Mouse (Mus musculus) liver, embryonic 16.5 days (tissue): ENCODE results near the gene Iqsec1. TPM values are rescaled to one million over a fixed set of nuclear protein-coding genes. Genes with fewer than 3 reads are reported as not detected.
A peak's percentile ranks its signal among the peaks of the same experiment; 100 is the strongest.
"Not testable (repeated sequence)": the region's sequence is repeated elsewhere in the genome, so short reads cannot be mapped to it uniquely, and the experiment has no call there.

ENCODE experiments used
- ATAC-seq: fragments of 200-750 bp; cut with Nextera tagmentation; 2 replicates; pipeline ENCODE4 v1.8.0; 2017; ENCODE audit warnings: low read depth, mild to moderate bottlenecking, moderate number of reproducible peaks, moderate library complexity
- H3K27ac ChIP-seq: fragments of 300-500 bp; sonication (generic); 2 replicates; pipeline ENCODE4 v1.5.1; 2014; ENCODE audit warnings: mild to moderate bottlenecking, low read length
- H3K27me3 ChIP-seq: fragments of 300-500 bp; sonication (generic); 2 replicates; pipeline ENCODE4 v1.6.1; 2014; ENCODE audit warnings: low read depth, low read length, mixed read lengths; ENCODE audit not compliant: control insufficient read depth, insufficient read depth
- H3K36me3 ChIP-seq: fragments of 300-500 bp; sonication (generic); 2 replicates; pipeline ENCODE4 v1.6.1; 2014; ENCODE audit warnings: mild to moderate bottlenecking; ENCODE audit not compliant: control insufficient read depth, insufficient read depth
- H3K4me1 ChIP-seq: fragments of 300-500 bp; sonication (generic); 2 replicates; pipeline ENCODE4 v1.6.1; 2014; ENCODE audit warnings: low read depth, low read length, mixed read lengths; ENCODE audit not compliant: control insufficient read depth
- H3K4me2 ChIP-seq: fragments of 300-500 bp; sonication (generic); 2 replicates; pipeline ENCODE4 v1.6.1; 2014; ENCODE audit warnings: low read depth, low read length, mixed read lengths
- H3K4me3 ChIP-seq: fragments of 300-500 bp; sonication (generic); 2 replicates; pipeline ENCODE4 v1.5.1; 2014; ENCODE audit warnings: low read depth, mild to moderate bottlenecking, low read length
- H3K9ac ChIP-seq: fragments of 300-500 bp; sonication (generic); 2 replicates; pipeline ENCODE4 v1.6.1; 2014; ENCODE audit warnings: low read depth, low read length
- H3K9me3 ChIP-seq: fragments of 300-500 bp; sonication (generic); replicated peaks from 2 replicates; pipeline ENCODE4 v1.6.1; 2016; ENCODE audit warnings: low read length; ENCODE audit not compliant: control insufficient read depth
- WGBS: fragments of 180-500 bp; shearing (Covaris S2); extraction: QIAGEN DNeasy Blood & Tissue Kit; methylation state at CpG from one replicate; pipeline ENCODE4 v1.1.7; 2014; ENCODE audit not compliant: insufficient replicate concordance; 5-methylcytosine and 5-hydroxymethylcytosine counted together
- polyA plus RNA-seq: library from polyadenylated mRNA; unstranded; fragments of >200 nt; fragmentation: Nextera tagmentation; extraction: Ambion mirVana; gene quantifications from 2 replicates; pipeline ENCODE4 v1.2.1, GENCODE M21; 2015

Iqsec1 gene
- polyA plus RNA-seq, 1 experiment from 2014 or later, result 3.6 TPM

GRCm38 (mm10) chr6:90653736-90654135, 334.7 kb downstream of the Iqsec1 start:
- H3K27me3 ChIP-seq, result no peaks in the 10 kb centered on the region
- H3K4me2 ChIP-seq, result no peak overlapping the region
- no peaks in the 10 kb centered on the region for H3K9me3 ChIP-seq
- no peaks in the 10 kb centered on the region for H3K4me1 ChIP-seq
- H3K4me3 ChIP-seq, result no peak overlapping the region
- H3K9ac ChIP-seq, result no peak overlapping the region
- peak; percentile 48; the same call in 1 of the 2 replicates for ATAC-seq
- WGBS, result 32% methylated on average over 2 of the region's 2 CpGs
- no peak overlapping the region for H3K27ac ChIP-seq
- no peaks in the 10 kb centered on the region for H3K36me3 ChIP-seq

- no peaks in the 10 kb centered on the region for H3K36me3 ChIP-seq
- H3K4me3 ChIP-seq, result no peak overlapping the region
- no peak overlapping the region for H3K9ac ChIP-seq
- H3K9me3 ChIP-seq, result no peaks in the 10 kb centered on the region
- H3K27ac ChIP-seq, result no peak overlapping the region
- WGBS, result 43% methylated on average over 1 of the region's 1 CpGs
- ATAC-seq, result no peak
- no peaks in the 10 kb centered on the region for H3K27me3 ChIP-seq
- no peak overlapping the region for H3K4me2 ChIP-seq
- no peaks in the 10 kb centered on the region for H3K4me1 ChIP-seq
Measured at GRCm38 (mm10) chr6:90650634-90651033, 337.9 kb downstream of the Iqsec1 start.

GRCm38 (mm10) chr6:90649279-90649678, 339.2 kb downstream of the Iqsec1 start:
- Histone ChIP-seq H3K9ac (no peak overlapping the region), H3K36me3 (0 out of 2 replicates have a peak, but pooled peaks cover under 1% of the 10 kb centered on the region), H3K27ac (no peak overlapping the region), H3K27me3 (no peaks in the 10 kb centered on the region), H3K9me3 (no peaks in the 10 kb centered on the region), H3K4me1 (no peaks in the 10 kb centered on the region), H3K4me2 (no peak overlapping the region), H3K4me3 (no peak overlapping the region)
- ATAC-seq, result no peak
- 41% methylated on average over 4 of the region's 4 CpGs for WGBS

- no peak overlapping the region for H3K4me2 ChIP-seq
- H3K9me3 ChIP-seq, result no peaks in the 10 kb centered on the region
- peaks cover 5% of the 10 kb centered on the region; the same call in 1 of the 2 replicates for H3K36me3 ChIP-seq
- H3K4me3 ChIP-seq, result no peak overlapping the region
- H3K9ac ChIP-seq, result no peak overlapping the region
- H3K27ac ChIP-seq, result no peak overlapping the region
- H3K27me3 ChIP-seq, result no peaks in the 10 kb centered on the region
- WGBS, result 85% methylated on average over 6 of the region's 6 CpGs
- H3K4me1 ChIP-seq, result no peaks in the 10 kb centered on the region
- ATAC-seq, result no peak
Measured at GRCm38 (mm10) chr6:90648391-90648790, 340.1 kb downstream of the Iqsec1 start.

- ATAC-seq, result no peak
- no peak overlapping the region for H3K4me2 ChIP-seq
- no peak overlapping the region for H3K4me3 ChIP-seq
- H3K9me3 ChIP-seq, result no peaks in the 10 kb centered on the region
- H3K27me3 ChIP-seq, result no peaks in the 10 kb centered on the region
- no peak overlapping the region for H3K27ac ChIP-seq
- WGBS, result 79% methylated on average over 4 of the region's 4 CpGs
- no peaks in the 10 kb centered on the region for H3K4me1 ChIP-seq
- no peak overlapping the region for H3K9ac ChIP-seq
- peaks cover 25% of the 10 kb centered on the region for H3K36me3 ChIP-seq
Measured at GRCm38 (mm10) chr6:90644965-90645364, 343.5 kb downstream of the Iqsec1 start.

- Histone ChIP-seq H3K4me3 (no peak overlapping the region), H3K4me1 (no peaks in the 10 kb centered on the region), H3K4me2 (no peak overlapping the region), H3K27me3 (no peaks in the 10 kb centered on the region), H3K9me3 (no peaks in the 10 kb centered on the region), H3K27ac (no peak overlapping the region), H3K9ac (no peak overlapping the region), H3K36me3 (peaks cover 38% of the 10 kb centered on the region)
- no peak for ATAC-seq
- 82% methylated on average over 3 of the region's 3 CpGs for whole genome bisulfite sequencing
Measured at GRCm38 (mm10) chr6:90643057-90643456, 345.4 kb downstream of the Iqsec1 start.

- H3K9ac ChIP-seq, result no peak overlapping the region
- no peak overlapping the region for H3K4me2 ChIP-seq
- 77% methylated on average over 3 of the region's 3 CpGs for WGBS
- ATAC-seq, result no peak
- H3K27ac ChIP-seq, result no peak overlapping the region
- no peaks in the 10 kb centered on the region for H3K9me3 ChIP-seq
- H3K27me3 ChIP-seq, result no peaks in the 10 kb centered on the region
- H3K4me1 ChIP-seq, result peaks cover 3% of the 10 kb centered on the region
- H3K4me3 ChIP-seq, result no peak overlapping the region
- peaks cover 73% of the 10 kb centered on the region for H3K36me3 ChIP-seq
Measured at GRCm38 (mm10) chr6:90635611-90636010, 352.9 kb downstream of the Iqsec1 start.

- no peak for ATAC-seq
- Histone ChIP-seq H3K36me3 (peaks cover 75% of the 10 kb centered on the region), H3K27ac (no peak overlapping the region), H3K4me2 (no peak overlapping the region), H3K4me3 (no peak overlapping the region), H3K4me1 (peaks cover 3% of the 10 kb centered on the region), H3K9ac (no peak overlapping the region), H3K27me3 (no peaks in the 10 kb centered on the region), H3K9me3 (no peaks in the 10 kb centered on the region)
- WGBS, result 56% methylated on average over 4 of the region's 4 CpGs
Measured at GRCm38 (mm10) chr6:90635081-90635480, 353.4 kb downstream of the Iqsec1 start.

- not testable (repeated sequence) for H3K27me3 ChIP-seq, H3K9ac ChIP-seq, H3K9me3 ChIP-seq, H3K27ac ChIP-seq, H3K4me3 ChIP-seq, ATAC-seq, H3K4me2 ChIP-seq
- Histone ChIP-seq H3K4me1 (peaks cover 11% of the 10 kb centered on the region), H3K36me3 (peaks cover 75% of the 10 kb centered on the region)
- WGBS, result 78% methylated on average over 3 of the region's 3 CpGs
Measured at GRCm38 (mm10) chr6:90632526-90632925, 356.0 kb downstream of the Iqsec1 start.
